Mouse (Mus musculus) bone marrow, adult 2 months (tissue): ENCODE data around the gene Krt78.

ENCODE experiments used
- CTCF ChIP-seq: fragments of 200-500 bp; IDR thresholded peaks from 2 replicates; pipeline ENCODE4 v1.5.1; 2011; ENCODE audit warnings: low read length, control low read depth; ENCODE audit not compliant: control insufficient read depth, insufficient read depth
- POLR2A ChIP-seq: fragments of 200-500 bp; IDR thresholded peaks from 2 replicates; pipeline ENCODE4 v1.6.1; 2011; ENCODE audit warnings: low read depth, mild to moderate bottlenecking, control low read depth, low read length, borderline replicate concordance; ENCODE audit not compliant: control insufficient read depth

- TF ChIP-seq CTCF (no peak), POLR2A (no peak)
Observed at GRCm38 (mm10) chr15:101929087-101929486, 25.0 kb downstream of the Krt78 start.
